Mouse (Mus musculus) layer of hippocampus, postnatal 25 days (tissue): ENCODE results near the gene Gldn. TPM values are rescaled to one million over a fixed set of nuclear protein-coding genes. Genes with fewer than 3 reads are reported as not detected.

ENCODE experiments used
- DNase-seq, 2 experiments: peaks; one replicate each; pipeline ENCODE4 v3.0.0; 2022; ENCODE audit warnings: mixed read lengths in 2 of 2, low spot score in 1 of 2; ENCODE audit errors: extremely low spot score in 1 of 2
- total RNA-seq, 2 experiments: library from RNA; stranded (reverse); gene quantifications; 2 replicates each; pipeline ENCODE4 v1.2.3; 2021

Gldn gene
- 1 to 10 TPM in 1 of 2 experiments, under 1 TPM in 1; 0.81 to 1.4 TPM for total RNA-seq

- peak in 1 of 2 experiments; percentile 18 for DNase-seq
Observed at GRCm38 (mm10) chr9:54286331-54286987, at the start of gene Gldn. TSS of gene Gldn (plus strand) at chr9:54286486.

- no peak for DNase-seq
Observed at GRCm38 (mm10) chr9:54244869-54245665, 41.2 kb upstream of the Gldn start.

- DNase-seq = no peak
Observed at GRCm38 (mm10) chr9:54264754-54265153, 21.5 kb upstream of the Gldn start.

- no peak for DNase-seq
Observed at GRCm38 (mm10) chr9:54268010-54268409, 18.3 kb upstream of the Gldn start, which contains the start of gene Cyp19a1. TSS of gene Cyp19a1 (minus strand) at chr9:54268110.

- no peak for DNase-seq
Observed at GRCm38 (mm10) chr9:54269987-54270386, 16.3 kb upstream of the Gldn start.

- no peak for DNase-seq
Observed at GRCm38 (mm10) chr9:54270889-54271288, 15.4 kb upstream of the Gldn start.

- no peak for DNase-seq
Observed at GRCm38 (mm10) chr9:54275283-54275682, 11.0 kb upstream of the Gldn start.

GRCm38 (mm10) chr9:54279046-54279589, 7.2 kb upstream of the Gldn start:
- DNase-seq = no peak

- no peak for DNase-seq
Observed at GRCm38 (mm10) chr9:54287804-54288203, 1.5 kb downstream of the Gldn start.

GRCm38 (mm10) chr9:54299389-54299788, 13.1 kb downstream of the Gldn start:
- DNase-seq = no peak

GRCm38 (mm10) chr9:54299792-54300191, 13.5 kb downstream of the Gldn start:
- no peak for DNase-seq

- peak in 1 of 2 experiments; percentile 28 for DNase-seq
Observed at GRCm38 (mm10) chr9:54301255-54301654, 15.0 kb downstream of the Gldn start.

- no peak for DNase-seq
Observed at GRCm38 (mm10) chr9:54308209-54308608, 21.9 kb downstream of the Gldn start.

GRCm38 (mm10) chr9:54308751-54309358, 22.6 kb downstream of the Gldn start:
- DNase-seq = no peak

GRCm38 (mm10) chr9:54316363-54316762, 30.1 kb downstream of the Gldn start:
- DNase-seq = no peak

GRCm38 (mm10) chr9:54323456-54323855, 37.2 kb downstream of the Gldn start:
- DNase-seq = no peak

- no peak for DNase-seq
Observed at GRCm38 (mm10) chr9:54329201-54329600, 42.9 kb downstream of the Gldn start.

GRCm38 (mm10) chr9:54335582-54335981, 49.3 kb downstream of the Gldn start:
- DNase-seq = no peak

- DNase-seq = peak; percentile 40 to 65
Observed at GRCm38 (mm10) chr9:54336532-54337144, 50.4 kb downstream of the Gldn start.

GRCm38 (mm10) chr9:54342026-54342425, 55.7 kb downstream of the Gldn start:
- no peak for DNase-seq

GRCm38 (mm10) chr9:54356756-54357155, 70.5 kb downstream of the Gldn start:
- no peak for DNase-seq
